9 mouse cellular contexts compared by ENCODE assay signal in genomic region chr14:13355569-13356362, GRCm38 (mm10).
DNase-seq lines count a peak whose midpoint lies in the region; ATAC-seq lines count a peak whose summit lies in the region.
"Had no signal": no experiment of that assay in that cellular context is flagged by ENCODE, and none has a peak within 500 bp of the region (broad histone marks: within the 10 kb centered on the region; RNA-seq: fewer than 3 reads in every experiment).

No protein-coding gene starts in this region.

- H3K27ac ChIP-seq in intestine, embryonic 14.5 days (ENCODE audit: low read depth), result no peak overlapping the region
- H3K27ac ChIP-seq in midbrain, embryonic 11.5 days (ENCODE audit: low read depth, low read length), result no peak overlapping the region
- H3K27ac ChIP-seq: embryonic facial prominence, embryonic 15.5 days had no signal

- H3K4me3 ChIP-seq in intestine, embryonic 14.5 days (ENCODE audit: low read depth, low read length), result no peak overlapping the region
- no peak overlapping the region for H3K4me3 ChIP-seq in midbrain, embryonic 11.5 days (ENCODE audit: low read depth, low read length)
- H3K4me3 ChIP-seq: embryonic facial prominence, embryonic 15.5 days had no signal

- H3K9me3 ChIP-seq in intestine, embryonic 14.5 days (ENCODE audit: control insufficient read depth, low read length), result no peaks in the 10 kb centered on the region
- H3K9me3 ChIP-seq in midbrain, embryonic 11.5 days (ENCODE audit: control insufficient read depth, low read length), result no peaks in the 10 kb centered on the region
- H3K9me3 ChIP-seq: embryonic facial prominence, embryonic 15.5 days had no signal

- no peaks in the 10 kb centered on the region for H3K27me3 ChIP-seq in intestine, embryonic 14.5 days (replicated peaks; ENCODE audit: control insufficient read depth, insufficient read depth, low read length)
- H3K27me3 ChIP-seq in midbrain, embryonic 11.5 days (ENCODE audit: control insufficient read depth, insufficient read depth, low read length), result no peaks in the 10 kb centered on the region
- H3K27me3 ChIP-seq in splenic B cell, adult 2 months (ENCODE audit: control insufficient read depth, insufficient read depth, low read length, poor library complexity, severe bottlenecking), result no peaks in the 10 kb centered on the region
- H3K27me3 ChIP-seq: embryonic facial prominence, embryonic 15.5 days had no signal

- no peak overlapping the region for H3K4me2 ChIP-seq in intestine, embryonic 14.5 days (ENCODE audit: low read length)
- H3K4me2 ChIP-seq in midbrain, embryonic 11.5 days, result no peak overlapping the region
- H3K4me2 ChIP-seq: embryonic facial prominence, embryonic 15.5 days had no signal

- WGBS in intestine, embryonic 14.5 days, result 21% methylated on average over 7 of the region's 7 CpGs
- WGBS in midbrain, embryonic 11.5 days, result 22% methylated on average over 7 of the region's 7 CpGs

- peak; percentile 41; the same call in 1 of the 2 replicates for ATAC-seq in intestine, embryonic 14.5 days (replicated peaks; ENCODE audit: low FRiP score, low TSS enrichment, low read depth)
- peak; percentile 67 for ATAC-seq in midbrain, embryonic 11.5 days (ENCODE audit: low FRiP score)

- H3K36me3 ChIP-seq in intestine, embryonic 14.5 days (ENCODE audit: control insufficient read depth, insufficient read depth, low read length), result no peaks in the 10 kb centered on the region
- H3K36me3 ChIP-seq in midbrain, embryonic 11.5 days (ENCODE audit: control insufficient read depth, insufficient read depth, low read length), result no peaks in the 10 kb centered on the region
- no peaks in the 10 kb centered on the region for H3K36me3 ChIP-seq in splenic B cell, adult 2 months (ENCODE audit: control insufficient read depth, insufficient read depth, low read length, poor library complexity, severe bottlenecking)
- H3K36me3 ChIP-seq: embryonic facial prominence, embryonic 15.5 days had no signal

- DNase-seq in thymus, postnatal 0 days (ENCODE audit: low spot score), result peak; percentile 43
- no peak for DNase-seq in thymus, postnatal 10 days (ENCODE audit: low spot score in 2 of 2)
- DNase-seq in brain, embryonic 18.5 days (ENCODE audit: low read depth, low spot score), result peak; percentile 70
- peak; percentile 42 for DNase-seq in fibroblast of lung, adult 2 months (ENCODE audit: low read depth)
- DNase-seq in intestine, embryonic 14.5 days (ENCODE audit: low spot score), result peak; percentile 84
- peak; percentile 57 to 63 for DNase-seq in left cerebral cortex, adult 18-20 months (ENCODE audit: low spot score in 2 of 2)
- DNase-seq in midbrain, embryonic 11.5 days (ENCODE audit: low spot score, missing footprints), result peak; percentile 98
- DNase-seq in splenic B cell, adult 2 months (ENCODE audit: low read depth, low spot score), result peak; percentile 59

- H3K4me1 ChIP-seq in intestine, embryonic 14.5 days (replicated peaks; ENCODE audit: control insufficient read depth, insufficient read depth, low read length), result no peaks in the 10 kb centered on the region
- no peaks in the 10 kb centered on the region for H3K4me1 ChIP-seq in midbrain, embryonic 11.5 days (ENCODE audit: control insufficient read depth, insufficient read depth, low read length)
- H3K4me1 ChIP-seq: embryonic facial prominence, embryonic 15.5 days had no signal

- no peak overlapping the region for H3K9ac ChIP-seq in intestine, embryonic 14.5 days (ENCODE audit: low read length)
- H3K9ac ChIP-seq in midbrain, embryonic 11.5 days (ENCODE audit: low read length), result no peak overlapping the region
- H3K9ac ChIP-seq: embryonic facial prominence, embryonic 15.5 days had no signal

Comparison
In these comparisons a context has a peak if more than half of its experiments do, and no peak if none do; other contexts are left out.
1. DNase-seq: peak in thymus, postnatal 0 days (single experiment), brain, embryonic 18.5 days (single experiment), fibroblast of lung, adult 2 months (single experiment), intestine, embryonic 14.5 days (single experiment), left cerebral cortex, adult 18-20 months (2 of 2), midbrain, embryonic 11.5 days (single experiment) and splenic B cell, adult 2 months (single experiment); none in thymus, postnatal 10 days (0 of 2).